Mouse (Mus musculus) C2C12 (cell line): ENCODE measurements around the gene Rin1. TPM values are rescaled to one million over a fixed set of nuclear protein-coding genes. Genes with fewer than 3 reads are reported as not detected.
"Not testable (repeated sequence)": the region's sequence is repeated elsewhere in the genome, so short reads cannot be mapped to it uniquely, and the experiment has no call there.

Experiments used
- H3K27me3 ChIP-seq: one replicate; pipeline ENCODE4 v1.6.1; 2011; ENCODE audit not compliant: control insufficient read depth, insufficient read depth, insufficient read length
- H3K36me3 ChIP-seq: one replicate; pipeline ENCODE4 v1.6.1; 2011; ENCODE audit not compliant: control insufficient read depth, insufficient read depth
- H3K4me3 ChIP-seq: one replicate; pipeline ENCODE4 v1.5.1; 2011; ENCODE audit warnings: mild to moderate bottlenecking, control low read depth; ENCODE audit not compliant: poor library complexity, insufficient read depth, severe bottlenecking
- H3K79me2 ChIP-seq: one replicate; pipeline ENCODE4 v1.6.1; 2011; ENCODE audit not compliant: control insufficient read depth, insufficient read depth
- H3K79me3 ChIP-seq: one replicate; pipeline ENCODE4 v1.6.1; 2011; ENCODE audit warnings: low read depth, control low read depth
- H3ac ChIP-seq: one replicate; pipeline ENCODE3; 2011; ENCODE audit warnings: low read depth; ENCODE audit not compliant: control insufficient read depth, insufficient read length
- CEBPB ChIP-seq: IDR thresholded peaks from one replicate; pipeline ENCODE4 v1.6.1; 2011; ENCODE audit warnings: low read depth, mild to moderate bottlenecking, control low read depth, moderate library complexity
- CTCF ChIP-seq: IDR thresholded peaks from one replicate; pipeline ENCODE4 v1.5.1; 2011; ENCODE audit not compliant: control insufficient read depth, insufficient read depth, insufficient read length
- FOSL1 ChIP-seq: IDR thresholded peaks from one replicate; pipeline ENCODE4 v1.8.0; 2011; ENCODE audit warnings: mild to moderate bottlenecking, low read length; ENCODE audit not compliant: poor library complexity, insufficient read depth, severe bottlenecking
- MAX ChIP-seq: IDR thresholded peaks from one replicate; pipeline ENCODE4 v1.6.1; 2011; ENCODE audit warnings: mild to moderate bottlenecking, control low read depth
- MYOD1 ChIP-seq: IDR thresholded peaks from one replicate; pipeline ENCODE4 v1.6.1; 2011; ENCODE audit warnings: low read depth; ENCODE audit not compliant: control insufficient read depth, insufficient read length
- MYOG ChIP-seq: IDR thresholded peaks from one replicate; pipeline ENCODE4 v1.6.1; 2011; ENCODE audit not compliant: control insufficient read depth, insufficient read length; ENCODE audit errors: extremely low read depth
- USF1 ChIP-seq: IDR thresholded peaks from one replicate; pipeline ENCODE4 v1.6.1; 2011; ENCODE audit warnings: low read depth, mild to moderate bottlenecking, control low read depth, moderate library complexity
- long read RNA-seq, 2 experiments: library from polyadenylated mRNA; unstranded; transcript quantifications; one replicate each; pipeline ENCODE4 v2.0.0; 2019 to 2020
- polyA plus RNA-seq: library from polyadenylated mRNA; unstranded; fragments of >200 nt; fragmentation: generic; extraction: Trizol; gene quantifications from one replicate; pipeline ENCODE4 v1.2.1, GENCODE M21; 2012; ENCODE audit warnings: missing spikeins

Rin1 gene
- 48.9 TPM for polyA plus RNA-seq
- long read RNA-seq, experiment 1, full-length matches to known transcripts = 2 of 7 reads
- long read RNA-seq, experiment 1, partial matches to known transcripts = 2 of 7 reads
- long read RNA-seq, experiment 1, other reads (novel, unspliced or antisense) = 3 of 7 reads
- long read RNA-seq, experiment 2, full-length matches to known transcripts = 72 of 255 reads
- long read RNA-seq, experiment 2, partial matches to known transcripts = 47 of 255 reads
- long read RNA-seq, experiment 2, other reads (novel, unspliced or antisense) = 136 of 255 reads

DNA sequence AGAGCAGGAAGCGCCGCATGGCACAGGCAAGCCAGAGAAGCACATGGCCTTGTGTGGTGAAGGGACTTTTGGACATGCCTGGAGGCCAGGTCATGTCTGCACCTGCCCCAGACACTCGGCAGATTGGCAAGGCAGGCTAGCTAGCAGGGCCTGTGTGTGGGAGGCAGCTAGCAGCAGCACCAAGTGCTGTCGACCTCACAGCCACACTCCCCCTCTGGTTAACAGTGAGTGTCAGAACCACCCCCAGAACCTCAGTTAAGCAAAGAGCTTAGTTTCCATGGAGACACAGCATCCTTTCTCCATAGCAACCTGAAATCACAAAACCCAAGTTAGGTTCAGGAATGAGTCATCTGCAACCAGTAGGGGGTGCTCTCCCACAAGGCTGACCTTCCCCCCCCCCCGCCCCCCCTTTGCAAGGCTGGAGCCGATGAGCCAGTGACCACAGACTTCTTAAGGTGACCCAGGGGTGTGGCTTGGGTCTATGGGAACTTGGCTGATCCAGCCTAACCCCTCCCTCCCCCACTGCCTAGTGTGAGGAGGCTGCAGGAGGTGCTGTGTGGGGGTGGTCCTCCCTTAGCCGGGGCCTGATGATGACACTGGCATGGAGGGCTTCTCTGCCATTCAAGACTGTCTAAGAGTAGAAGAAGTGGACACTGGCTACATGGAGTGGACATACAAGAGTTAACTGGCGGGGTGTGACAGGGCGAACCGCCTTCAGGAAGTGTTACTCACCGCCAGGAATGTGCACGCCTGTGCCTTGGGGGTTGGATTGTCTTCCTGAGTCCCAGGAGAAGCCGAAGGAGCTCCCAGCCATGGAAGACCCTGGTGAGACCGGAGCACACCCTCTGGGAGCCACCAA is at the start of gene Rin1:
TSS of gene Rin1 (plus strand) at position 435 of the 859 bp plus-strand sequence.
- Histone ChIP-seq H3K4me3 (peak within 1 kb of the TSS; percentile 84), H3ac (peak within 1 kb of the TSS; percentile 87), H3K79me2 (peaks cover 57% of the 10 kb centered on the region), H3K36me3 (peaks cover 60% of the 10 kb centered on the region), H3K27me3 (no peaks in the 10 kb centered on the region), H3K79me3 (peaks cover 43% of the 10 kb centered on the region)
- TF ChIP-seq MYOD1 = peak; percentile 54
- no peak for TF ChIP-seq FOSL1
- TF ChIP-seq MAX = peak; percentile 70
- TF ChIP-seq CTCF = peak; percentile 25

DNA sequence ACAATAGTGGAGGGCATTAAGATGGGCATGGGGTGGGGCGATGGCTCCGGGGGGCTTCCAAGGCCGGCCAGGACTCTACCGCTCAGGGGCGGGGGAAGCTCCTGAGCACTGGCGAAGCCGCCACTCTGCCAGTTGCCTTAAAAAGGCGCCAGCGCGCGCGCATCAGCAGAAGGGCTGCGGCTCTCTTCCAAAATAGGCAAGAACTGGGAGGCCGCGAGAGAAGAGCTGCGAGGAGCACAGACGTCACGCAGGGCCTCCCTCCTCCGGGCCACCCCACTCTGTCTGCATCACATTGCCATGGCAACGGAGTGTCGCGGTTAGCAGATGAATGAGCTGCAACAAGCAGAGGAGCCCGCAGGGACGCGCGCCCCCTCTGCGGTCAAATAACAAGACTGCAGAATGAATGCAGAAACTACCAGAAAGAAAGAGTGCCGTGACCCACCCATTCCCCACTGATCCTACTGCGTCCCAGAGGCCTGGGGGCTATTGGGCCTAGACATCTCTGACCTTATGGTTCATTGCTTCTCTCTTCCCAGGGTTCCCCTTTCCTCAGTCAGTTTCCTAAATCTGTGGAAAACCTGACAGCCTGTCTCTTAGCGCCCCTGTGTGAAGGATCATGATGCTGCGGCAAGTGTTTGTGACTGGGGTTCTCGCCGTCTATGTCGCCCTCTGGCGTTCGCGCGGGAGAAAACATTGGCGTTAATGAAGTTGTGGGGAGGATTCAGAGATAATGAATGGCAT is 48.4 kb upstream of the Rin1 start:
- TF ChIP-seq CTCF = peak; percentile 89
- no peak for TF ChIP-seq USF1
- Histone ChIP-seq H3K79me2 (no peaks in the 10 kb centered on the region), H3K36me3 (no peaks in the 10 kb centered on the region), H3K27me3 (no peaks in the 10 kb centered on the region), H3K4me3 (no peak overlapping the region), H3ac (peak overlapping the region; percentile 25), H3K79me3 (no peaks in the 10 kb centered on the region)

DNA sequence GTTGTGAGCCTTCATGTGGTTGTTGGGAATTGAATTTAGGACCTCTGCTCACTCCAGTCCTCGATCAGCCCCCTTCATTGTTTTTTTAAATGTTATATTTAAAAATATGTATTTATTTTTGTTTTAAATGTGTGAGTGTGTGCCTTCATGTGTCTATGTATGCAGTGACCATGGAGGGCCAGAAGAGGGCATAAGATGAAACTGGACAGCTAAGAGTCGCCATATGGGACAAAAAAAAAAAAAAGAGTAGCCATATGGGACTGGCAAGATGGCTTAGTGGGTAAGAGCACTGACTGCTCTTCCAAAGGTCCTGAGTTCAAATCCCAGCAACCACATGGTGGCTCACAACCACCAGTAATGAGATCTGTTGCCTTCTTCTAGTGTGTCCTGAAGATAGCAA is 46.6 kb upstream of the Rin1 start:
- H3K27me3 ChIP-seq, H3K36me3 ChIP-seq, H3K79me2 ChIP-seq, H3K4me3 ChIP-seq, H3ac ChIP-seq, H3K79me3 ChIP-seq: not testable (repeated sequence)

DNA sequence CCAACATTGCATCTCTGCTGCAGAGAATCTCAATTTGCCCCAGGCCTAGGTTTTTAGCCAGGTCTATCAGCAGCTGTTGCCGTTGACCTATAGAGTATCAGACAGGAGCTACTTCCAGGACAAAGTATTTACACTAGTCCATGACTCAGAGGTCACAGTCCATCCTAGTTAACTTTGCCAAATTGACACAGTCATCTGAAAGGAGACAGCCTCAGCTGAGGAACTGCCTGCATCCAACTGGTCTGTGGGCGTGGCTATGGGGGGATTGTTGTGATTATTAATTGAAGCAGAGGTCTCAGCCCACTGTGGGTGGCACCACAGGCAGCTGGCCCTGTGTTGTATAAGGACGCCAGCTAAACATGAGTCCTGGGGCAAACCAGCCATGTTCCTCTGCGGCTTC is 45.4 kb upstream of the Rin1 start:
- no peaks in the 10 kb centered on the region for H3K79me2 ChIP-seq
- H3ac ChIP-seq = no peak overlapping the region
- TF ChIP-seq CTCF (no peak), USF1 (no peak), CEBPB (no peak), FOSL1 (no peak), MYOD1 (peak; percentile 39), MYOG (no peak), MAX (no peak)
- H3K27me3 ChIP-seq = no peaks in the 10 kb centered on the region
- H3K36me3 ChIP-seq = no peaks in the 10 kb centered on the region
- no peaks in the 10 kb centered on the region for H3K79me3 ChIP-seq
- no peak overlapping the region for H3K4me3 ChIP-seq

DNA sequence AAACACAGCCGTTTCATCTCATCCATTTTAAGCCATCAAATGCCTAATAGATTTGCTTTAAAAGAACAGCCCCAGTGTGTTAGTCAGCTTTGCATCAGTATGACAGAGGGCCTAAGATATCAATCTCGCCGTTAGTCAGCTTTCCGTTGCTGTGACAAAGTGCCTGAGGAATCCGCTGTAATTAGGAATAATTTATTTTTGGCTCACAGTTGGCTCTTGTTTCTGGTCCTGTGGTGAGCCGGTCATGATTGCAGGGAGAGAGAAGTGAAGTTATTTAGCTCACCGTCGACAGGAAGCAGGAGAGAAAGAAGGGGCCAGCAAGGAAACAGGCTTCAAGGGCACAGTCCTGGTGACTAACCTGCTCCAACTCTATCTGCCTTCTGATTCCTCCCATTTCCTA is 37.1 kb upstream of the Rin1 start:
- Histone ChIP-seq H3K4me3 (no peak overlapping the region), H3K79me3 (no peaks in the 10 kb centered on the region), H3K79me2 (no peaks in the 10 kb centered on the region), H3K36me3 (no peaks in the 10 kb centered on the region), H3ac (no peak overlapping the region), H3K27me3 (no peaks in the 10 kb centered on the region)
- TF ChIP-seq MYOD1 (peak; percentile 52), CEBPB (peak; percentile 5), MYOG (no peak), CTCF (no peak), USF1 (no peak), MAX (no peak), FOSL1 (peak; percentile 78)
